Mouse (Mus musculus) small intestine, adult 2 months (tissue): ENCODE measurements around the gene Sh3pxd2a.

Experiments used
- CTCF ChIP-seq: fragments of 200-500 bp; IDR thresholded peaks from 2 replicates; pipeline ENCODE4 v1.5.1; 2012; ENCODE audit warnings: low read depth, mild to moderate bottlenecking, control low read depth, inconsistent platforms, low read length, moderate library complexity, mixed read lengths; ENCODE audit not compliant: insufficient replicate concordance, insufficient read length; ENCODE audit errors: extremely low read depth
- POLR2A ChIP-seq: fragments of 200-500 bp; IDR thresholded peaks from 2 replicates; pipeline ENCODE4 v1.6.1; 2012; ENCODE audit warnings: low read depth, mild to moderate bottlenecking, control low read depth, inconsistent platforms, low read length, moderate library complexity

- no peak for TF ChIP-seq CTCF
- TF ChIP-seq POLR2A: no peak
Observed at GRCm38 (mm10) chr19:47399709-47400108, 64.5 kb downstream of the Sh3pxd2a start.
